Mouse (Mus musculus) adrenal gland, adult 2 months (tissue): ENCODE measurements around the gene Tmem9. TPM values are rescaled to one million over a fixed set of nuclear protein-coding genes. Genes with fewer than 3 reads are reported as not detected.

Experiments used
- DNase-seq: peaks from one replicate; pipeline ENCODE4 v3.0.0; 2021
- long read RNA-seq: library from polyadenylated mRNA; stranded (forward); transcript quantifications from one replicate; pipeline ENCODE4 v2.0.0, GENCODE M21; 2021
- polyA plus RNA-seq: library from polyadenylated mRNA; depleted of rRNA; stranded (reverse); fragments of >200 nt; gene quantifications from 2 replicates; pipeline ENCODE4 v1.2.3, GENCODE M21; 2012; rRNA removed
- total RNA-seq, 2 experiments: library from RNA; stranded (reverse); gene quantifications; 2 replicates each; pipeline ENCODE4 v1.2.3; 2021

The Tmem9 gene
- total RNA-seq = 10 to 100 TPM; 39.5 to 46.4 TPM
- polyA plus RNA-seq = 102 and 112 TPM in 2 replicates
- long read RNA-seq, transcript Tmem9-201 (6 exons, 1,806 nt) = major isoform, 60 of 65 reads
- long read RNA-seq, partial matches to known transcripts = 0 of 65 reads
- long read RNA-seq, other reads (novel, unspliced or antisense) = 4 of 65 reads

- peak; percentile 93 for DNase-seq
These were observed at the start of gene Tmem9 for GRCm38 (mm10) chr1:136007211-136008158. Tmem9 (plus strand) TSS chr1:136008150.

GRCm38 (mm10) chr1:135958483-135958882, 49.5 kb upstream of the Tmem9 start:
- no peak for DNase-seq

GRCm38 (mm10) chr1:135963177-135963576, 44.8 kb upstream of the Tmem9 start:
- DNase-seq = no peak

GRCm38 (mm10) chr1:135964561-135964960, 43.4 kb upstream of the Tmem9 start:
- no peak for DNase-seq

GRCm38 (mm10) chr1:135967739-135968138, 40.2 kb upstream of the Tmem9 start:
- no peak for DNase-seq

GRCm38 (mm10) chr1:135970486-135970885, 37.5 kb upstream of the Tmem9 start:
- DNase-seq = no peak

- peak; percentile 59 for DNase-seq
These were observed 35.4 kb upstream of the Tmem9 start for GRCm38 (mm10) chr1:135972576-135972975.

GRCm38 (mm10) chr1:135984105-135984504, 23.8 kb upstream of the Tmem9 start:
- DNase-seq = no peak

- DNase-seq = no peak
These were observed 18.1 kb upstream of the Tmem9 start for GRCm38 (mm10) chr1:135989876-135990275.

- no peak for DNase-seq
These were observed 14.5 kb upstream of the Tmem9 start for GRCm38 (mm10) chr1:135993470-135993869.

GRCm38 (mm10) chr1:135997537-135997936, 10.4 kb upstream of the Tmem9 start:
- no peak for DNase-seq

GRCm38 (mm10) chr1:135999720-136000287, 8.1 kb upstream of the Tmem9 start:
- no peak for DNase-seq

GRCm38 (mm10) chr1:136001438-136001837, 6.5 kb upstream of the Tmem9 start:
- DNase-seq = no peak

- no peak for DNase-seq
These were observed 1.6 kb upstream of the Tmem9 start, which contains the start of gene Igfn1 for GRCm38 (mm10) chr1:136006292-136006748. Igfn1 (minus strand) TSS chr1:136006342.

GRCm38 (mm10) chr1:136008159-136008533, 196 bp downstream of the Tmem9 start:
- DNase-seq = no peak

- peak; percentile 21 for DNase-seq
These were observed 2.3 kb downstream of the Tmem9 start for GRCm38 (mm10) chr1:136010247-136010646.

- DNase-seq = no peak
These were observed 5.6 kb downstream of the Tmem9 start for GRCm38 (mm10) chr1:136013513-136013912.

- no peak for DNase-seq
These were observed 7.0 kb downstream of the Tmem9 start for GRCm38 (mm10) chr1:136014796-136015502.

GRCm38 (mm10) chr1:136017307-136017706, 9.4 kb downstream of the Tmem9 start:
- no peak for DNase-seq

GRCm38 (mm10) chr1:136017907-136018313, 10.0 kb downstream of the Tmem9 start:
- peak; percentile 95 for DNase-seq

- peak; percentile 45 for DNase-seq
These were observed 10.6 kb downstream of the Tmem9 start for GRCm38 (mm10) chr1:136018390-136019189.
